Mouse (Mus musculus) thymus, adult 18-20 months (tissue): ENCODE data around the gene Chkb.
"Not testable (repeated sequence)": the region's sequence is repeated elsewhere in the genome, so short reads cannot be mapped to it uniquely, and the experiment has no call there.

Experiments used
- DNase-seq, 2 experiments: peaks; one replicate each; pipeline ENCODE4 v3.0.0; 2022; ENCODE audit warnings: mixed read lengths in 2 of 2

Gene Chkb

GRCm38 (mm10) chr15:89452906-89453864, 23.5 kb upstream of the Chkb start:
- DNase-seq, result no peak

- no peak for DNase-seq
Observed at GRCm38 (mm10) chr15:89442486-89443070, 12.9 kb upstream of the Chkb start.

DNA sequence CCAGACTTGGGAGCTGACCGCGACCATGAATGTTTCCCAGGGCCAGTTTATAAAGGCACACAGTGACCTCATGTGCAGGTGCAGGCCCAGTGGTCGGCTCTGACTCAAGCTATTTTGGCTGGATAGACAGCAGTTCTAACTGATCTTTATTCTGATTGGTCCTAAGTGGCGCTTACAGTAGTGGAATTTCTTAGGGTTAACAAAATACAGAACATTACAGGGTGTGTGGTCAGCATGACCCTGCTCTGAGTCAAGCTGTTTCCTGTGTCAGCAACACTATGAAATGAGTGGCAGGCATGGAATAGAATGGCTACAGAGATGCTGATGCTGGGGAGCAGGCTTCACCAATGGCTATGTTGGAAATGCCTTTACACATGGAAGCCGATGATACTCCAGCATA, 6.2 kb upstream of the Chkb start:
- DNase-seq, result no peak

DNA sequence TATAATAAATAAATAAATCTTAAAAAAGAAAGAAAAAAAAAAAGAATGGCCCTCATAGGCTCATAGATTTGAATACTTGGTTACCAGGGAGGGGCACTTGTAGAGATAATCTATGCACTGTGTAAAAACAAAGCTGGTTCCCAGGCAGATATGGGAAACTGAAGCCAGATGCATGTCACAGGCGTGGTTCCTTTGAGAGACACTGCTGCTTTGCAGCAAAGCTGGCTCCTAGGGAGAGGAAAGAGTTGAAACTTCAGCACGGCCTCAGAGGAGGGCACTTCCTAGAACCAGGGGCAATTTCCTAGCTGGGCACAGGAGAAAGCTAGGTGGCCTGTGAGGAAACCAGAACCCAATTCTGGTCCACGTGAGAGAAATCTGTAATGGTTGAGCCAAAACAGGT, 4.4 kb upstream of the Chkb start:
- DNase-seq, result no peak

- DNase-seq, result no peak
Observed at GRCm38 (mm10) chr15:89432946-89433345, 3.2 kb upstream of the Chkb start.

- DNase-seq, result no peak
Observed at GRCm38 (mm10) chr15:89431806-89432205, 2.1 kb upstream of the Chkb start.

DNA sequence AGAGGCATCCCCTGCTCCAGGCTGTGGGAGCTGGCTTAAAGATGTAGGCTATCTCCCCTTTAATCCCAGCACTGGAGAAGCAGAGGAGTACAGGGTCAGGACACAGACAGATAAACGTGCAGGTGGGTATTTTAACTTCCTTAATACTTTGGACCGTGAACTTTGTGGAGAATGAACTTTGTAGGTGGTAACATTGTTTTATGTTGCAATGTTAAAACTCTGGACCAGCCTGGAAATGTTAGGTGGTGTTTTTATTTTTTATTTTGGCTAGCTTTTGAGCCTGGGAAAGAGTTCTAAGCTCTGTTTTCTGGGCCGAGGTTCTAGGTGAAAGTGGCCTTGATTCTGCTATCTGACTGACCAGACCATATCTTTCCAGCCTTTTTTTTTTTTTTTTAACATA, 1.6 kb upstream of the Chkb start:
- no peak for DNase-seq

GRCm38 (mm10) chr15:89430771-89431170, 1.1 kb upstream of the Chkb start:
- not testable (repeated sequence) for DNase-seq

GRCm38 (mm10) chr15:89430341-89430740, 633 bp upstream of the Chkb start:
- no peak for DNase-seq

- no peak for DNase-seq
Observed at GRCm38 (mm10) chr15:89428821-89429351, 822 bp downstream of the Chkb start.

GRCm38 (mm10) chr15:89428136-89428790, 1.4 kb downstream of the Chkb start:
- no peak for DNase-seq

GRCm38 (mm10) chr15:89426716-89427115, 3.0 kb downstream of the Chkb start:
- DNase-seq, result no peak

- no peak for DNase-seq
Observed at GRCm38 (mm10) chr15:89425711-89426121, 4.0 kb downstream of the Chkb start, which contains the start of gene Cpt1b. Cpt1b (minus strand) TSS chr15:89425863.

GRCm38 (mm10) chr15:89424621-89425020, 5.1 kb downstream of the Chkb start:
- DNase-seq, result no peak

GRCm38 (mm10) chr15:89421938-89422337, 7.8 kb downstream of the Chkb start:
- no peak for DNase-seq

DNA sequence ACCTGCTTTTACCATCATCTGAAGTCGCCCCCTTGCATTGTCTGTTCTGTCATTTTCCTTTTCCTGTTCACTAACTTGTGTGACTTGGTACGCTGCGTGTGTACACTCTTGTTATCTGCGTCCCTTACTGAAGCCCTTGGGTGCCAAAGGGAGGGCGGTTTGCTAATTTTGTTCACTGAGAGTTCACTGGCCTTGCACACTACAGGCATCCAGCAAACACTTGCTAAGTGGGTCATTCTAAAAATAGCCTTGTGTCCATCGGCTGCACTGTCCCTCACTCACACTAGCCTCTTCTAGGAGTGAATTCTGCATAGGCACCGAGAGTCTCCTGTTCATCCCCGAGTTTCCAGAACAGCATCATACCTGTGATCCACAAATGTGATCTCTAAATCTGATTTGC, 14.4 kb downstream of the Chkb start:
- DNase-seq, result no peak

DNA sequence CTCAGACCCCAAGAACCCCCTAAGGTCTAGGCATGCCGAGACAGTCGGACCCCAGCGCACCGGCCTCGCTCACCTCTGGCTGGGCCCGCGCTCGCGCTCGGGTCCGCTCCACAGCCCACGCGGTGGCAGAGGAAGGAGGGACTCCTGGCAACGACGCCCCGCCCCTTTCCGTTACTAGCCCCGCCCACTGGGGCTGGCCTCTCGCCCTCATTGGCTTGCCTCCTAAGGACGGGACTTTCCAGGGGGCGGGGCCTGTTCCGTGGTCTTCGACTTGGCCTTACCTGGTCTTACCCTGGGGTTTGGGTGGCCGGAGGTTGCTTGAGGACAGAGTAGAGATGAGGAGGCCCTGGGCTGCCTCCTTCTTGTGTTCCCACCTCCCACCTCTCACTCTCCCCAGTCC, 19.6 kb downstream of the Chkb start, which contains the start of gene Syce3:
Syce3 (minus strand) TSS at position 386 of the 400 bp plus-strand sequence.
- no peak for DNase-seq

DNA sequence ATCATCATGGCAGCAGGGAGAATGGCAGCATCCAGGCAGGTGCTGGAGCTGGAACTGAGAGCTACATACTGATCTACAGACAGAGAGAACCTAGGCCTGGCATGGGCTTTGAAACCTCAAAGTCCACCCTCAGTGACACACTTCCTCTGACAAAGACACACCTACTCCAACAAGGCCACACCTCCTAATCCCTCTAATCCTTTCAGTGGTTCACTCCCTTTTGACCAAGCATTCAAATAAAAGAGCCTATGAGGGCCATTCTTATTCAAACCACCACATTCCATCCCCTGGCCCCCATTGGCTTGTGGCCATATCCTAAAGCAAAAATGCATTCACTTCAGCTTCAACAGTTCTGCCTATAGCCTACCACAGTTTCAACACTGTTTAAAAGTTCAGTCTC, 23.0 kb downstream of the Chkb start:
- DNase-seq, result no peak

GRCm38 (mm10) chr15:89404831-89405623, 24.7 kb downstream of the Chkb start:
- no peak for DNase-seq

GRCm38 (mm10) chr15:89402471-89402870, 27.2 kb downstream of the Chkb start:
- DNase-seq, result no peak

- no peak for DNase-seq
Observed at GRCm38 (mm10) chr15:89399716-89400115, 30.0 kb downstream of the Chkb start.

GRCm38 (mm10) chr15:89398146-89398545, 31.6 kb downstream of the Chkb start:
- DNase-seq, result no peak
